Comparison of ENCODE assay signal across 12 mouse cellular contexts in genomic region chr7:35081406-35082104, GRCm38 (mm10). TPM values are rescaled to one million over a fixed set of nuclear protein-coding genes. Genes with fewer than 3 reads are reported as not detected.
DNase-seq lines count a peak whose midpoint lies in the region; ATAC-seq and TF ChIP-seq lines count a peak whose summit lies in the region.
"Had no signal": no experiment of that assay in that cellular context is flagged by ENCODE, and none has a peak within 500 bp of the region (broad histone marks: within the 10 kb centered on the region; RNA-seq: fewer than 3 reads in every experiment).

No protein-coding gene starts in this region.

- intact Hi-C loops in heart, postnatal 36 days (cut with DNase I) = loop anchor here (1.0 to 2.0 kb wide), 3 partner anchors 25 to 55 kb away; partner anchors contain the start of genes Cebpa and Cebpg

- H3ac ChIP-seq in myocyte (ENCODE audit: control insufficient read depth, insufficient read length) = no peak overlapping the region

- no peak for DNase-seq in heart, postnatal 36 days
- DNase-seq in lung, adult 2 months = no peak
- DNase-seq in lung, adult 18-20 months = no peak
- DNase-seq in cerebellum, postnatal 10 days = no peak
- no peak for DNase-seq in T-cell, adult 2 months (ENCODE audit: low spot score)
- DNase-seq: cerebellum, adult 9-10 months; layer of hippocampus, adult 9-11 months; thymus, adult 2 months had no signal

- H3K4me3 ChIP-seq in heart, embryonic 11.5 days (ENCODE audit: low read depth, low read length) = no peak overlapping the region
- peak overlapping the region; percentile 36 for H3K4me3 ChIP-seq in lung, adult 2 months (replicated peaks; ENCODE audit: extremely low read depth, low read depth, low read length)
- 0 out of 2 replicates have a peak overlapping the region, but pooled peaks have one; percentile 0 for H3K4me3 ChIP-seq in embryonic facial prominence, embryonic 15.5 days (replicated peaks)
- H3K4me3 ChIP-seq in myocyte = peak overlapping the region; percentile 7

- peaks cover 7% of the 10 kb centered on the region; the same call in 1 of the 2 replicates for H3K4me1 ChIP-seq in heart, embryonic 11.5 days (ENCODE audit: control insufficient read depth, insufficient read depth, low read length)
- peaks cover 6% of the 10 kb centered on the region; the same call in 1 of the 2 replicates for H3K4me1 ChIP-seq in lung, adult 2 months (ENCODE audit: control insufficient read depth, insufficient read depth, low read length)
- peaks cover 32% of the 10 kb centered on the region for H3K4me1 ChIP-seq in embryonic facial prominence, embryonic 15.5 days

- H3K36me3 ChIP-seq in heart, embryonic 11.5 days (ENCODE audit: control insufficient read depth, insufficient read depth, low read length) = no peaks in the 10 kb centered on the region
- no peaks in the 10 kb centered on the region for H3K36me3 ChIP-seq in embryonic facial prominence, embryonic 15.5 days
- H3K36me3 ChIP-seq in myocyte (ENCODE audit: control insufficient read depth, insufficient read depth) = no peaks in the 10 kb centered on the region

- peak overlapping the region; percentile 33 for H3K4me2 ChIP-seq in heart, embryonic 11.5 days
- H3K4me2 ChIP-seq in embryonic facial prominence, embryonic 15.5 days (replicated peaks) = peak overlapping the region; percentile 22
- H3K4me2 ChIP-seq in myocyte (ENCODE audit: low read depth) = peak overlapping the region; percentile 84

- no peak for ATAC-seq in heart, embryonic 11.5 days (replicated peaks; ENCODE audit: insufficient number of reproducible peaks, low FRiP score, low TSS enrichment)
- ATAC-seq in embryonic facial prominence, embryonic 15.5 days (ENCODE audit: insufficient number of reproducible peaks, low FRiP score, low TSS enrichment, low read depth) = no peak
- ATAC-seq: activated CD4-positive, CD25-positive, alpha-beta regulatory T cell, adult 4 months had no signal

- no peaks in the 10 kb centered on the region for H3K79me2 ChIP-seq in myocyte (ENCODE audit: control insufficient read depth, insufficient read depth)

- H3K27ac ChIP-seq in heart, embryonic 11.5 days (ENCODE audit: low read depth, low read length) = no peak overlapping the region
- peak overlapping the region; percentile 79 for H3K27ac ChIP-seq in embryonic facial prominence, embryonic 15.5 days (replicated peaks)

- TF ChIP-seq POLR2A in lung, adult 2 months (IDR thresholded peaks at IDR 0.05; ENCODE audit: borderline replicate concordance, extremely low read depth, low read depth, low read length) = no peak
- no peak for TF ChIP-seq POLR2A in myocyte (IDR thresholded peaks at IDR 0.05; ENCODE audit: insufficient read length, low read depth)

- H3K27me3 ChIP-seq in heart, embryonic 11.5 days (ENCODE audit: control insufficient read depth, insufficient read depth, low read length) = no peaks in the 10 kb centered on the region
- no peaks in the 10 kb centered on the region for H3K27me3 ChIP-seq in embryonic facial prominence, embryonic 15.5 days
- H3K27me3 ChIP-seq in myocyte (ENCODE audit: control insufficient read depth, insufficient read depth, insufficient read length) = no peaks in the 10 kb centered on the region

- H3K9ac ChIP-seq in heart, embryonic 11.5 days (ENCODE audit: low read depth, low read length) = no peak overlapping the region
- H3K9ac ChIP-seq in embryonic facial prominence, embryonic 15.5 days = no peak overlapping the region

- WGBS in heart, embryonic 11.5 days (ENCODE audit: insufficient replicate concordance) = 67% methylated on average over 9 of the region's 9 CpGs
- 65% methylated on average over 9 of the region's 9 CpGs for WGBS in lung, adult 2 months
- WGBS in embryonic facial prominence, embryonic 15.5 days = 66% methylated on average over 9 of the region's 9 CpGs

- no peaks in the 10 kb centered on the region for H3K9me3 ChIP-seq in heart, embryonic 11.5 days (replicated peaks; ENCODE audit: control insufficient read depth, low read length)
- no peaks in the 10 kb centered on the region for H3K9me3 ChIP-seq in embryonic facial prominence, embryonic 15.5 days (replicated peaks)

- TF ChIP-seq CTCF in lung, adult 2 months (IDR thresholded peaks at IDR 0.05; ENCODE audit: insufficient read depth, low read length) = no peak

TF ChIP-seq in myocyte, 11 proteins besides CTCF, POLR2A, EP300 and RAD21:
- no peak for TF ChIP-seq CEBPB (IDR thresholded peaks at IDR 0.05; ENCODE audit: insufficient read depth, poor library complexity, severe bottlenecking)
- TF ChIP-seq USF1 (IDR thresholded peaks at IDR 0.05; ENCODE audit: low read depth) = no peak
- no peak for TF ChIP-seq MYOG (IDR thresholded peaks at IDR 0.05; ENCODE audit: control insufficient read depth in 1 of 3, insufficient read depth in 1 of 3, insufficient read length in 2 of 3, low read depth in 2 of 3)
- TF ChIP-seq TCF12 (IDR thresholded peaks at IDR 0.05; ENCODE audit: insufficient read depth, poor library complexity, severe bottlenecking) = no peak
- no peak for TF ChIP-seq SRF (IDR thresholded peaks at IDR 0.05; ENCODE audit: control insufficient read depth, insufficient read length, low read depth)
- TF ChIP-seq TCF3 (IDR thresholded peaks at IDR 0.05; ENCODE audit: insufficient read length, low read depth) = no peak
- TF ChIP-seq POLR2AphosphoS2 (IDR thresholded peaks at IDR 0.05; ENCODE audit: insufficient read length, low read depth) = no peak
- no peak for TF ChIP-seq E2F4 (IDR thresholded peaks at IDR 0.05; ENCODE audit: insufficient read depth)
- no peak for TF ChIP-seq MAX (IDR thresholded peaks at IDR 0.05; ENCODE audit: low read depth)
- no peak for TF ChIP-seq REST (IDR thresholded peaks at IDR 0.05; ENCODE audit: insufficient read depth, insufficient read length)
- no peak for TF ChIP-seq MYOD1 (IDR thresholded peaks at IDR 0.05; ENCODE audit: control insufficient read depth in 1 of 3, insufficient read length in 2 of 3, low read depth in 2 of 3)

RNA-seq across cellular contexts. Expression of gene Cebpg, which starts 25.2 kb away (rescaled TPM):
- 13.9 and 16.1 TPM in 2 replicates for polyA plus RNA-seq in heart, embryonic 11.5 days (2014; fragmentation: Nextera tagmentation; extraction: Ambion mirVana)
- total RNA-seq in heart, postnatal 36 days (2021) = 10 to 100 TPM; 21.5 to 24.6 TPM
- polyA plus RNA-seq in lung, adult 2 months (2012; rRNA removed) = 10.3 and 13.5 TPM in 2 replicates
- polyA plus RNA-seq in embryonic facial prominence, embryonic 15.5 days (2015; fragmentation: Nextera tagmentation; extraction: Ambion mirVana) = 51.4 and 57.6 TPM in 2 replicates
- polyA plus RNA-seq in myocyte (2012; fragmentation: generic; extraction: Trizol) = 25.0 TPM

RNA-seq across cellular contexts. Expression of gene Cebpa, which starts 37.5 kb away (rescaled TPM):
- 0.08 and 0.47 TPM in 2 replicates for polyA plus RNA-seq in heart, embryonic 11.5 days (2014; fragmentation: Nextera tagmentation; extraction: Ambion mirVana)
- 1 to 10 TPM; 4.5 to 9.4 TPM for total RNA-seq in heart, postnatal 36 days (2021)
- 148 and 282 TPM in 2 replicates for polyA plus RNA-seq in lung, adult 2 months (2012; rRNA removed)
- polyA plus RNA-seq in embryonic facial prominence, embryonic 15.5 days (2015; fragmentation: Nextera tagmentation; extraction: Ambion mirVana) = 16.6 and 18.7 TPM in 2 replicates
- polyA plus RNA-seq in myocyte (2012; fragmentation: generic; extraction: Trizol) = 7.7 TPM

Comparison
In these comparisons a context has a peak if more than half of its experiments do, and no peak if none do; other contexts are left out.
1. H3K4me2 ChIP-seq: peak in every context shown above with its lines; median percentile 84 in myocyte; 33 in heart, embryonic 11.5 days; 22 in embryonic facial prominence, embryonic 15.5 days.